Mouse (Mus musculus): Measurements from ENCODE around the gene Twnk.
"Not testable (repeated sequence)": the region's sequence is repeated elsewhere in the genome, so short reads cannot be mapped to it uniquely, and the experiment has no call there.

Twnk gene

GRCm38 (mm10) chr19:45025937-45026568, 20.6 kb downstream of the Twnk start:
- no peak for DNase-seq

- DNase-seq, result no peak
Measured at GRCm38 (mm10) chr19:45026958-45027670, 21.7 kb downstream of the Twnk start.

DNA sequence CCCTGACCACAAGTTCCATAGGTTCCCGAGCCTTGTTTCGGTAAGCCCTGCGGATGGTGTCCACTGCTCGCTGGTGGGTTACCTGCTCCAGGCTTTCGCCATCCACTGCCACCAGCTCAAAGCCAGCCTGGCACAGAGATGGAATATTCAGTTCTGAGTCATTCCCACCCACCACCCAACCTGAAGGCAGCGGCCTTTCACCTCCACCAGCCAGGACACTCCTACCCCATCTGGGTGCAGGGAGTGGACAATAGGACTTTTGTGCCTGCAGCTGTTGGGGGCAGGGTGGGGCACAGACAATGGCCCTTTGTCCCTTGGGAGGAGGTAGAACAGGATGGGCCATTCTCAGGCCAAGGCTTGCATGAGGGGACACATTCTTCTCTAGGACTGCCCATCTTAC, 22.4 kb downstream of the Twnk start:
- DNase-seq, result no peak

GRCm38 (mm10) chr19:45028746-45029145, 23.3 kb downstream of the Twnk start:
- DNase-seq, result no peak

DNA sequence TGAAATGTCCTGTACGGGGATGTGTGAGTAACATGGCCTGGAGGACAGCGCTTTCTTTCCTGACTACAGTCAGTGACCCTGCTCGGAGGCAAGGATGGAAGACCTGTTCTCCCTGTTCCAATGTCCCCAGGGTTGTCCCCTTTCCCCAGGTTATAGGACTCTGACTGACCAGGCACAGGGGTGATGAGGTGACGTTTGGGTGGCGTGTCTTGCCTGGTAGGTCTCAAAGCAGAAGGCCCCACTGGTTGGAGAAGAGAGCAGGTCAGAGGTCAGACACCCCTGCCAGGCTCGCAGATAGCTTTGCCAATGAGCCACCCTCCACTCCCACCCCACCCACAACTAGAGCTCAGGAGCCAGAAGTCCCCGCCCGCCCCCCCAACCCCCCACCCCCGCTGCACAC, 24.1 kb downstream of the Twnk start:
- no peak for DNase-seq

DNA sequence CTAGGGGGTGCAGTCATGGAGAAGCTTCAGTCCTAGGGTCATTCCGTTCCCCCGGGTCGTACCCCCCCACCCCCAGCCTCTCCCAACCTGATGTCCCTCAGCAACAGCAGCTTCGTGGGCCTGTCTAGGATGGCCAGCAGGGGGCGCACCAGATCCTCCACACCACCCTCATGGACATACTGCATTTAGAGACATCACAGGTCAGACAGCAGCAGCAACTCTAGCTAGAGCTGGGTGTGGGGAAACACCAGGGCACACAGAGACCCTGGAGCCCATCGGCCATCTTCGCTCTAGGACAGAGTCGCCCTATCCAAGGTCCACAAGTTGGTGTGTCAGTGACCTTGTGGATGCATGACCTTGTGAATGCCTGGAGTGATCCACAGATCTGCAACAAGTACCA, 24.6 kb downstream of the Twnk start:
- peak; percentile 55 for DNase-seq

- DNase-seq, result peak; percentile 94
Measured at GRCm38 (mm10) chr19:45030746-45031693, 25.6 kb downstream of the Twnk start.

- DNase-seq, result peak; percentile 85
Measured at GRCm38 (mm10) chr19:45031780-45032179, 26.3 kb downstream of the Twnk start.

- peak; percentile 53 for DNase-seq
Measured at GRCm38 (mm10) chr19:45032570-45033332, 27.3 kb downstream of the Twnk start.

GRCm38 (mm10) chr19:45036867-45037266, 31.4 kb downstream of the Twnk start:
- peak; percentile 63 for DNase-seq

- not testable (repeated sequence) for DNase-seq
Measured at GRCm38 (mm10) chr19:45038198-45038597, 32.7 kb downstream of the Twnk start.

DNA sequence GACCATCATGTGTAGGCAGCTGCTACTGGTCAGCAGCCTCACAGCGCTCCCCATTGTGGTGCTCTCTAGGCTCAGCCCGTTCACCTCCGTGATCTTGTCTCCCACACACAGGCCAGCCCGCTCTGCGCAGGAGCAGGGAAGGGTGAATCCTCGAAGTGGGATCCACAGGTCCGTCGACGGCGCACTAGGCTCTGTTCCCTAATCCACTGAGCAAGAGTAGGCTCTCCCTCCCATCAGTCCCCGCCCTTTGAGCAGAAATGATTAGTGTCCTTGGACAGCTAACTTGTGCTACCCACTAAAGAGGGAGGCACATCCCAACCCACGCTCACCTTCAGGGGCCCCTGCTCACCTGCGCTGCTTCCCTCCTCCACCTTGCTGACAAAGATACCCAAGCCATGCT, 34.8 kb downstream of the Twnk start:
- DNase-seq, result no peak

- no peak for DNase-seq
Measured at GRCm38 (mm10) chr19:45044389-45044927, 39.0 kb downstream of the Twnk start.

GRCm38 (mm10) chr19:45045236-45045635, 39.8 kb downstream of the Twnk start:
- DNase-seq, result no peak

DNA sequence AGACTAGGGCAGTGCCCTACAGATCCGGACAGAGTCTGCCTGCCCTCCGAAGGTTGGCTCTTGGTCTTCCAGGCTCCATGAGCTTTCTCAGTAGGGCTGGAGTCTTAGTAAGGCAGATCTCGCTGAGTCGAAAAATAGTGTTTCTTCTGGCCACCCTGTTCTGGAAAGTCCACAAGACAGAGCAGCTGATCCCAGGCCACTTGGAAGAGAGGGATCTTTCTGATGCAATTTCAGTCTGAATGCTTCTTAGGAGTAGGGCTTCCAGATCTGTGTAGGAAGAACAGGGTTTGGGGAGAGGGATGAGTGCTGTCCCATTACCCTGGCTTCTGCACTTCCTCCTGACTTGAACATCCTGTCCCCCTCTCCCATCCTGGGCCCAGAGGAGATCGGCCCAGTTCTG, 40.2 kb downstream of the Twnk start, which contains the start of gene Pdzd7:
Gene Pdzd7, minus strand, starts transcription at position 67 of the 400 bp plus-strand sequence.
- no peak for DNase-seq

- peak; percentile 84 for DNase-seq
Measured at GRCm38 (mm10) chr19:45046523-45047321, 41.3 kb downstream of the Twnk start.

DNA sequence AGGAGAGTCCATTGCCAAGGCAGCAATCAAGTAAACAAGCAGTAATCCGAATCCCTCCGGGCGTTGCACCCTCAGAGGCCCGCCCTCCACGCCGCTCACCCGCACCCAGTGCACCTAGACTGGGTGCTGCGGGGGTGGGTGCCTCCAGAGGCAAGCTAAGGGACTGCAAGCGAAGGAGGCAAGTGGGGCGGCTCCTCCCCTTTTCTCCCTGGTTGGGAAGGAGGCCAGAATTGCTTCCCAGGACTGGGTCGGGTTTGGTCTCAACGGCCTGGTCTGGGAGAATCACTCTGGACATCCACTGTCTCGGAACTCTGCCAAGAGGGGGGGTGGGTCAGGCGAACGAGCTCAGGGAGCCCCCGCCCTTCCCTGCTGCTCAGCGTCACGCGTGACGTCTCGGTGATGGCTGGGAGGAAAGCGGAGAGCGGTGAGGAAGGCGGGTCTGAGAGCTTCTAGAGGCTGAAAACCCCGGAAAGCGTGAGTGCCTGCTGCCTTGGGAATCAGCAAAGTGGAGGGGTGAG, 42.0 kb downstream of the Twnk start, which contains the start of gene Sfxn3:
Gene Sfxn3, plus strand, starts transcription at position 87 of the 518 bp plus-strand sequence.
- peak; percentile 85 for DNase-seq

- no peak for DNase-seq
Measured at GRCm38 (mm10) chr19:45047935-45048643, 42.6 kb downstream of the Twnk start.

DNA sequence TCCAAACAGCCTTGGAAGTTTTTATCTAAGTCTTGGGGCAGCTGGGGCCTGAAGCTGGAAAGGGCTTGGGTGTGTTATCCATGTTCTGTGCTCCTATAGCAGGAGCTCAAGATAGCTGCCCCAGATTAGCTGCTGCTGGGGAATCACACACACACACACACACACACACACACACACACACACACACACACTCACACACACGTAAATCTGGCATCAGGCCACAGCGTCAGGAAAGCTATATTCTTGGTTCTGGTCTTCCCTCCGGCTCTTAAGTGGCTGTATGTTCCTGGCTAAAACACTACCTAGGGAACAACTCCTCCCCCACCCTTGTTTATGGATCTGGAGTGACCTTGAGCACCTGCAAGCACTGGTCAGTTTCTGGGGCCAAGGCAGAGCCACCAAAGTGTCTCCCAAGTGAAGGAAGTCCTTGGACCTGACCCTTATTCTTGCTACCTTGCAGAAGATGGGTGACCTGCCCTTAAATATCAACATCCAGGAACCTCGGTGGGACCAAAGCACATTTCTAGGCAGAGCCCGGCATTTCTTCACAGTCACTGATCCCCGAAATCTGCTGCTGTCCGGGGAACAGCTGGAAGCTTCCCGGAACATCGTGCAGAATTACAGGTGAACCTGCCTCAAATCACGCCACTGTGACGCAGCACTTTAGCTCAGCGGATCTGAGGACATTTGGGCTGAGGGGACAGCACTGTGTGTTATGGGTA, 43.3 kb downstream of the Twnk start:
- DNase-seq, result no peak

DNA sequence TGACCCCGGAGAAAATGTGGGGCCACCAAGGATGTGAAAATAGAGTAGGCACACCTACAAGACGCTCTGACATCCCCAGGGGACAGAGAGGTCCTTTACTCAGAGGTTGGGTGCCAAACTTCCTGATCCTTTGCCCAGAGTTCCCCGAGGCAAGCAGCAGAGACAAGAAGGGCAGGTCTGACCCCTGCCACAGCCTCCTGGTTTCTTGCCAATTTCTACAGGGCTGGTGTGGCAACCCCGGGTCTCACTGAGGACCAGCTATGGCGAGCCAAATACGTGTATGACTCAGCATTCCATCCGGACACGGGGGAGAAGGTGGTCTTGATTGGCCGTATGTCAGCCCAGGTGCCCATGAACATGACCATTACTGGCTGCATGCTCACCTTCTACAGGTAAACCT, 44.1 kb downstream of the Twnk start:
- DNase-seq, result no peak

All from embryo, embryonic 11 days (tissue).